Mouse (Mus musculus) heart, embryonic 16.5 days (tissue): ENCODE data around the gene Rffl. TPM values are rescaled to one million over a fixed set of nuclear protein-coding genes. Genes with fewer than 3 reads are reported as not detected.

Experiments
- ATAC-seq: fragments of 200-750 bp; cut with Nextera tagmentation; replicated peaks from 2 replicates; pipeline ENCODE4 v1.8.0; 2017; ENCODE audit warnings: moderate number of reproducible peaks; ENCODE audit not compliant: insufficient read depth, low FRiP score; ENCODE audit errors: extremely low read depth
- H3K27ac ChIP-seq: fragments of 300-500 bp; sonication (generic); 2 replicates; pipeline ENCODE4 v1.5.1; 2014; ENCODE audit warnings: mild to moderate bottlenecking, low read length, control low read depth, moderate library complexity
- H3K27me3 ChIP-seq: fragments of 300-500 bp; sonication (generic); 2 replicates; pipeline ENCODE4 v1.6.1; 2014; ENCODE audit warnings: low read length, mixed read lengths; ENCODE audit not compliant: control insufficient read depth, insufficient read depth
- H3K36me3 ChIP-seq: fragments of 300-500 bp; sonication (generic); 2 replicates; pipeline ENCODE4 v1.6.1; 2014; ENCODE audit not compliant: control insufficient read depth, insufficient read depth
- H3K4me1 ChIP-seq: fragments of 300-500 bp; sonication (generic); 2 replicates; pipeline ENCODE4 v1.6.1; 2014; ENCODE audit warnings: low read length, mixed read lengths; ENCODE audit not compliant: control insufficient read depth, insufficient read depth
- H3K4me2 ChIP-seq: fragments of 300-500 bp; sonication (generic); 2 replicates; pipeline ENCODE4 v1.6.1; 2014; ENCODE audit warnings: low read depth, mild to moderate bottlenecking, control low read depth, low read length
- H3K4me3 ChIP-seq: fragments of 300-500 bp; sonication (generic); 2 replicates; pipeline ENCODE4 v1.5.1; 2014; ENCODE audit warnings: mild to moderate bottlenecking, control low read depth, low read length
- H3K9ac ChIP-seq: fragments of 300-500 bp; sonication (generic); 2 replicates; pipeline ENCODE4 v1.6.1; 2014; ENCODE audit warnings: low read length, control low read depth
- H3K9me3 ChIP-seq: fragments of 300-500 bp; sonication (generic); replicated peaks from 2 replicates; pipeline ENCODE4 v1.6.1; 2016; ENCODE audit warnings: low read length; ENCODE audit not compliant: control insufficient read depth
- WGBS: fragments of 180-500 bp; shearing (Covaris S2); extraction: QIAGEN DNeasy Blood & Tissue Kit; methylation state at CpG from one replicate; pipeline ENCODE4 v1.1.7; 2014; 5-methylcytosine and 5-hydroxymethylcytosine counted together
- polyA plus RNA-seq: library from polyadenylated mRNA; unstranded; fragments of >200 nt; fragmentation: Nextera tagmentation; extraction: Ambion mirVana; gene quantifications from 2 replicates; pipeline ENCODE4 v1.2.1, GENCODE M21; 2015

Gene Rffl
- polyA plus RNA-seq, 1 experiment from 2014 or later: 5.5 TPM

- no peak overlapping the region for H3K27ac ChIP-seq
- no peak overlapping the region for H3K4me2 ChIP-seq
- 0 out of 2 replicates have a peak, but pooled peaks cover 2% of the 10 kb centered on the region for H3K27me3 ChIP-seq
- no peak for ATAC-seq
- no peaks in the 10 kb centered on the region for H3K9me3 ChIP-seq
- no peak overlapping the region for H3K4me3 ChIP-seq
- H3K4me1 ChIP-seq: peaks cover 12% of the 10 kb centered on the region
- WGBS: 83% methylated on average over 3 of the region's 3 CpGs
- peaks cover 2% of the 10 kb centered on the region; the same call in 1 of the 2 replicates for H3K36me3 ChIP-seq
- H3K9ac ChIP-seq: no peak overlapping the region
Measured at GRCm38 (mm10) chr11:82886559-82886958, 15.5 kb upstream of the Rffl start.

- no peak for ATAC-seq
- H3K36me3 ChIP-seq: peaks cover 6% of the 10 kb centered on the region; the same call in 1 of the 2 replicates
- 73% methylated on average over 8 of the region's 8 CpGs for WGBS
- no peak overlapping the region for H3K4me2 ChIP-seq
- H3K4me1 ChIP-seq: peaks cover under 1% of the 10 kb centered on the region
- H3K9me3 ChIP-seq: no peaks in the 10 kb centered on the region
- H3K9ac ChIP-seq: no peak overlapping the region
- H3K4me3 ChIP-seq: no peak overlapping the region
- H3K27ac ChIP-seq: no peak overlapping the region
- no peaks in the 10 kb centered on the region for H3K27me3 ChIP-seq
Measured at GRCm38 (mm10) chr11:82883180-82883579, 12.2 kb upstream of the Rffl start.

- no peak for ATAC-seq
- Histone ChIP-seq H3K27ac (no peak overlapping the region), H3K4me1 (peaks cover 4% of the 10 kb centered on the region; the same call in 1 of the 2 replicates), H3K27me3 (no peaks in the 10 kb centered on the region), H3K4me3 (no peak overlapping the region), H3K9me3 (no peaks in the 10 kb centered on the region), H3K36me3 (peaks cover 6% of the 10 kb centered on the region; the same call in 1 of the 2 replicates), H3K9ac (no peak overlapping the region), H3K4me2 (no peak overlapping the region)
- 78% methylated on average over 7 of the region's 7 CpGs for WGBS
Measured at GRCm38 (mm10) chr11:82877726-82878344, 6.8 kb upstream of the Rffl start.

- H3K27me3 ChIP-seq: no peaks in the 10 kb centered on the region
- no peak overlapping the region for H3K9ac ChIP-seq
- no peaks in the 10 kb centered on the region for H3K9me3 ChIP-seq
- no peak overlapping the region for H3K4me2 ChIP-seq
- peaks cover 4% of the 10 kb centered on the region; the same call in 1 of the 2 replicates for H3K4me1 ChIP-seq
- ATAC-seq: no peak
- no peak overlapping the region for H3K4me3 ChIP-seq
- H3K27ac ChIP-seq: no peak overlapping the region
- 92% methylated on average over 5 of the region's 5 CpGs for WGBS
- H3K36me3 ChIP-seq: 0 out of 2 replicates have a peak, but pooled peaks cover 3% of the 10 kb centered on the region
Measured at GRCm38 (mm10) chr11:82875631-82876030, 4.6 kb upstream of the Rffl start.

- Histone ChIP-seq H3K4me3 (no peak overlapping the region), H3K9me3 (no peaks in the 10 kb centered on the region), H3K36me3 (0 out of 2 replicates have a peak, but pooled peaks cover 1% of the 10 kb centered on the region), H3K4me2 (no peak overlapping the region), H3K27ac (no peak overlapping the region), H3K9ac (no peak overlapping the region), H3K27me3 (no peaks in the 10 kb centered on the region), H3K4me1 (peaks cover 9% of the 10 kb centered on the region)
- ATAC-seq: no peak
- 21% methylated on average over 5 of the region's 5 CpGs for WGBS
Measured at GRCm38 (mm10) chr11:82874924-82875323, 3.9 kb upstream of the Rffl start.

- WGBS: 3% methylated on average over 36 of the region's 36 CpGs
- H3K4me3 ChIP-seq: peak overlapping the region; percentile 94
- H3K9me3 ChIP-seq: no peaks in the 10 kb centered on the region
- peak overlapping the region; percentile 76 for H3K4me2 ChIP-seq
- H3K36me3 ChIP-seq: no peaks in the 10 kb centered on the region
- peak; percentile 21 for ATAC-seq
- H3K27ac ChIP-seq: peak overlapping the region; percentile 65
- no peaks in the 10 kb centered on the region for H3K27me3 ChIP-seq
- H3K9ac ChIP-seq: peak overlapping the region; percentile 80
- peaks cover 9% of the 10 kb centered on the region for H3K4me1 ChIP-seq
Measured at GRCm38 (mm10) chr11:82870173-82871030, 608 bp downstream of the Rffl start.

- peak overlapping the region; percentile 80 for H3K9ac ChIP-seq
- peak overlapping the region; percentile 65 for H3K27ac ChIP-seq
- no peaks in the 10 kb centered on the region for H3K27me3 ChIP-seq
- H3K4me1 ChIP-seq: peaks cover 5% of the 10 kb centered on the region
- H3K9me3 ChIP-seq: no peaks in the 10 kb centered on the region
- no peak for ATAC-seq
- 63% methylated on average over 9 of the region's 9 CpGs for WGBS
- peak overlapping the region; percentile 76 for H3K4me2 ChIP-seq
- H3K4me3 ChIP-seq: peak overlapping the region; percentile 94
- no peaks in the 10 kb centered on the region for H3K36me3 ChIP-seq
Measured at GRCm38 (mm10) chr11:82869506-82870172, 1.4 kb downstream of the Rffl start.

- peaks cover 8% of the 10 kb centered on the region for H3K4me1 ChIP-seq
Measured at GRCm38 (mm10) chr11:82867956-82868355, 3.1 kb downstream of the Rffl start.

More at GRCm38 (mm10) chr11:82867956-82868355, 3.1 kb downstream of the Rffl start:
- H3K27me3 ChIP-seq: no peaks in the 10 kb centered on the region
- no peak for ATAC-seq
- no peak overlapping the region for H3K4me2 ChIP-seq
- H3K27ac ChIP-seq: no peak overlapping the region
- WGBS: 65% methylated on average over 5 of the region's 5 CpGs
- no peak overlapping the region for H3K4me3 ChIP-seq
- no peaks in the 10 kb centered on the region for H3K36me3 ChIP-seq
- H3K9ac ChIP-seq: no peak overlapping the region
- H3K9me3 ChIP-seq: no peaks in the 10 kb centered on the region
